Mouse (Mus musculus) telencephalon, adult 2 months (tissue): ENCODE measurements around the gene Gdf15.

Experiments
- DNase-seq: peaks from one replicate; pipeline ENCODE4 v3.0.0-alpha.2; 2011; ENCODE audit warnings: low read depth, low spot score

Gene Gdf15

DNA sequence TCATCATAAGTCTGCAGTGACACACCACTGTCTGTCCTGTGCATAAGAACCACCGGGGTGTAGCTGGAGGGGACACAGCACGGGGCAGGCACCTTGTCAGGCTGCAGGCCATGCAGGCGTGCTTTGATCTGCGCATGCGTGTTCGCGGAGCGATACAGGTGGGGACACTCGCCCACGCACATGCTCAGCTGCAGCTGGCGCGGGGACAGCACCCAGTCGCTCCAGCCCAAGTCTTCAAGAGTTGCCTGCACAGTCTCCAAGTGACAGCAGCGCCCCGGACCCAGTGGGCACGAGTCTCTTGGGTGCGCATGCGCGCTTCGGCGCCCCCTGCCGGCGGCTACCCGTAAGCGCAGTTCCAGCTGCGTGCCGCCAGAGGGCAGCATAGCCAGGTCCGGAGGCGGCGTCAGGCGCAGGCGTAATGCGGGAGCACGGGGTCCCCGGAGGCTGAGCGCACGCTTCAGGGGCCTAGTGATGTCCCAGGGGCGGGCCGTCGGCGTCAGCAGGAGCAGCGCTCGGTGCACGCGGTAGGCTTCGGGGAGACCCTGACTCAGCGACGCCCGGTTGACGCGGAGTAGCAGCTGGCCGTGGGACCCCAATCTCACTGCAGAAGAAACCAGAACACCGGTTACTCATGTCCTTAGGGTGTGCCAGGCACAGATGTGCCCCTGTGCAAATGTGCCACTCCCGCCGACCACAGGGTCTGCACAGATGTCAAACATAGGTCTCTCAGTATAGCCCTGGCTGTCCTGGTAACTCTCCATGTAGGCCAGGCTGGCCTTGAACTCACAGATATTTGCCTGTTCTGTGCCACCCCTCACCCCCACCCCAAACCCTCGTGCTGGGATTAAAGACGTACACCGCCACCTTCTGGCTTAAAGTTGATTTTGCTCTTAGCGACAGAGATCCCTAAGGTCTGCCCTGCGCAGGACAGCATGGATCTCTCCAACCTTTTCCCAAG lies 2.4 kb downstream of the Gdf15 start:
- DNase-seq = peak; percentile 73

DNA sequence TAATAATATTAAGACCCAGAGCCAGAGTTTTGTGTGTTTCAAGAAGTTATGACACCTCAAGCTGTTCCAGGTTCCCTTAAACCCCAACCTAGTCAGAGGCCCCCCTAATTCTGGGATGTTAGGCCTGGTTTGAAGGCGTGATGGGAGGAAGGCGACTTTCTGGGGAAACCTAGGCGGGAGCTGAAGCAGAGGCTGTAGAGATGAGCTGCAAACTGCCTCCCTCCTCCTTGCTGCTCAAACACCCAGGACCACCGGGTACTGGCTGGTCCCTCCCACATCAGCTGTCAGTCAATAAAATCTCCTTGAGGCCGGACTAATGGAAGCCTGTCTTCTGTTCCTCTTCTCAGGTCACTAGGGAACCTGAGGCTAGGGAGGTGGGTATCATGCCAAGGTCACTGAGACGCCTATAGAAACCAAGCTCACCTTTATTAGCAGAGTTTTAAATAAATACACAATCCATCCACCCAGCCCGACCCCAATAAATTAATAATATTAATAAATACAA lies 3.2 kb downstream of the Gdf15 start:
- DNase-seq = no peak

DNA sequence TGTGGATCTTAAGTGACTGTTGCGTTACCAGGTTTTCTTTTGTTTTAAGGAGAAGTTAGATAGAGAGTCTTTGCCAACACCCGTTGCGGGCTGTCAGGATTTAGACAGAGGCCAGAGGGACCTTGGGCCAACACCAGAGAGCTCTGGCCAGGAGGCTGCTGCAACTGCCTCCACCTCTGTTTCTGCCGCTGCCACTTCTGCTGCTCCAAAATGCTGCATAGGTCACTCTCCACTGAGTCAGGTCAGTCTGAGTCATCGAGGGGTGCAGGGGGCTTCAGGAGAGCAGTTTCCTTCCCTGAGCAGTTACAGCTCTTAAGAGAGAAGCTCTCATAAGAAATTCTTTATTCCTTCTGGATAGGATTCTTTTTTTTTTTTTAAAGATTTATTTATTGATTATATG lies 5.2 kb downstream of the Gdf15 start:
- no peak for DNase-seq

DNA sequence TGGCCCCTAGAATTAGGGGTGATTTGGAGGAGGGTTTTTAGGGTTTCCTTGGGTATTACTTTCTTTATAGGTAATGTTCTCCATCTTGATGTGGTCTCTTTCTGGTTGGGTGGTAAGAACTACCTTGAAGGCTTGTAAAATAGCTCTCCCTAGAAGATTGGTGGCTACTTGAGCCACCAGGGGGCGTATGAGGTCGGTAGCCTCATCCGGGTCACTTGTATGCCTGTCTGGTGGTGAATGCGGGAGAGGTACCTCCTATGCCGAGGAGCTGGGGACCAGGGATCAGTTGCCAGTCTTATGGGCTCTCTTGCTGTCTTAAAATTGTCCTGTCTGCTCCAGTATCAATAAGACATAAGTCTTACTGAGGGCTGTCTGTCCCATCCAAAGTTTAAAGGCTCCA lies 7.2 kb downstream of the Gdf15 start:
- no peak for DNase-seq

DNA sequence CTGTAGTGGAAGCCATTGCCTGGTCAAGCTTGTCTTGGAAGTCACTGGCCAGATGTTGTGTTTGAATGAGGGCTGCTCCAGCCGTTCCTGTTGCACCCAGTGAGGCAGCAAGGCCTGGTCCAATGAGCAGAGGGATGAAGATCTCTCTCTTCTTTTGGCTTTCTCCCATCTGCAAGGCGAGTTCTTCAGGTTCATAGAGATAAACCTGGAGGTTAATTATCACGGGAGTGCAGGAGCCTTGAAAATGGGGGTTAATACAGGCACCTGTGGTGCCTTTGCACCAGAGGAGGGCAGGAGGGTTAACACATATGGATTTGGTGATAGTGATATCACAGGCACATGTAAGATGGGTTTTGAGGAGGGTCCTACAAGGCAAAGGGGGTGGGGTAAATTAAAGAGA lies 10.0 kb downstream of the Gdf15 start:
- DNase-seq = no peak

DNA sequence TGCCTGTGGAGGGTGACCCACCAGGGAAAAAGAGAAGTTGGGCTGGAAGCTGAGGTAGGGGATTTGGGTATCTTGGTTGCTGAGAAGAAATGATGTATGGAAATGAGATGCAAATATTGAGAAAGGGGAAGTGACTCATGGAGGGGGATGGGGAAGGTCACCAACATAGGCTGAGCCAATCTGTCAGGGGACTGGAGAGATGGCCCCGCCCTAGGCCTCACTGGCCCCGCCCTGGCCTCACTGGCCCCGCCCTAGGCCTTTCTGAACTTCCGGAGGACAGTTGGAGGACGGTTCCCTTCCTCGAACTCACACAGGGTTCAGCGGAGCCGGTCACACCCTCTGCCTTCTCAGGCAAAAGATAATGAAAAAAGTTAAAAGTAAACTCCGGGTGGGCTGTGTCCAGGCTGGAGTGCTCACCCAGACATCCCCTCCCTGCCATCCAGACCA lies 13.3 kb downstream of the Gdf15 start:
- DNase-seq = no peak

DNA sequence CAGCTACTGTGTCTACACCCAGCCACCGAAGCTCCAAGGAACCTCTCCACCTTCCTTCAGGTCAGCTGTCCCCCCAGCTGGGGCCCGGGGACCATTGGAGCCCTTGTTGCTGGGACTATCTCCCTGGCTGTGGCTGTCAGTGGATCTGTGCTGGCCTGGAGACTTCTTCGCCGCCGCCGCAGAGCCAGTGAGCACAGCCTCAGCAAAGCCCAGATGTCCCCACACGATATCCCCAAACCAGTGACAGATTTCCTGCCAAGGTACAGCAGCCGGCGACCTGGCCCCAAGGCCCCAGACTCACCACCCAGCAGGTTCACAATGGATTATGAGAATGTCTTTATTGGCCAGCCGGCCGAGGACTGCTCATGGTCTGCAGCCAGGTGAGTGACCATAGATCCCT lies 14.3 kb downstream of the Gdf15 start:
- no peak for DNase-seq

DNA sequence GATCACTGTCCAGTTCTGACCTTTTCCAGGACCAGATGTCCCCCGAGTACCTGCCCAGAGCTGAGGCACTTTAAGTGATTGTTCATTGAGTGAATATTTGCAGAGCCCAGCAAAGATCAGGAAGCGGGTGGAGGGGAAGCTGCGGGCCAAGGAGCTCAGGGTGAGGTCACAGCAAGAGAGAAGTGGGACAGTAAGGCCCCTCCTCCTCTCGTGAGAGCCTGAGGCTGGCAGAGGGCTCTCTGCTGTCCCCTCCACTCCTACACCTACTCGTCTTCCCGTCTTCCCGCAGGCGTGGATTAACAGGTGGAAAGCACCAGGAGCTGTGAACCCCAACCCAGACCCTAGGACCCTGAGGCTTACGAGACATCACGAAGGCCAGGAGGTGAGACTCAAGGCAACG lies 15.6 kb downstream of the Gdf15 start:
- no peak for DNase-seq

DNA sequence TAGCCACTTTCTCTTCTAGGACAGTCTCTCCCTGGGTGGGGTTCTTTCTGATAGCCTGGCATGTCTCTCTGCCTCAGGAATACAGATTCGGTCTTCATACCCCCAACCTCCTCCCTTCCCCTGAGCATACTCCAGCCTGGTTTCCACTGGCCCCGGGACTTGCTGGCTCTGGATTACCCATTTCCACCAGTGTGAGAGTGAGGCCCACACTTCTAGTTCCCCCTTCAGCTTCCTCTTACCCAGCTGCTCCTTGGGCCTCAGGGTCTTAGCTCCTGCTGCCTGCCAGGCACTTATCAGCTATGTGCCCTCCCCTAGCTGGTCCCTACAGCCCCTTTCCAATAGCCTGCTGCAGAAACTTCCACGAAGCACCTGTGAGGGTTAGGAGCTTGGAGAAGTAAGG lies 16.4 kb downstream of the Gdf15 start, which contains the start of gene Lrrc25:
TSS of gene Lrrc25 (plus strand) at position 262 of the 400 bp plus-strand sequence.
- no peak for DNase-seq

DNA sequence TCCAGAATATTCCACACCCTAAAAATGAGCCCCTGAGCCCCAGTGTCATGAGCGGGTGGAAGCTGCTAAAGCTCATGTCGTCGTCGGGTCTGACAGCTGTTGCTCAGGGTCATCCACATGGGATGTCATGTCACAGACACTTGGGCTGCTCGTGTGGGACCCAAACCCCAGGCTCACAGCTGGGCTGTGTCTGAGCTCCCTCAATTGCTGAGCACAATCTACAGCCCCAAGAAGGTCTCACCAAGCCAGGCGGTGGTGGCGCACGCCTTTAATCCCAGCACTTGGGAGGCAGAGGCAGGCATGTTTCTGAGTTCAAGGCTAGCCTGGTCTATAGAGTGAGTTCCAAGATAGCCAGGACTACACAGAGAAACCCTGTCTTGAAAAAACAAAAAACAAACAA lies 17.0 kb downstream of the Gdf15 start:
- no peak for DNase-seq

DNA sequence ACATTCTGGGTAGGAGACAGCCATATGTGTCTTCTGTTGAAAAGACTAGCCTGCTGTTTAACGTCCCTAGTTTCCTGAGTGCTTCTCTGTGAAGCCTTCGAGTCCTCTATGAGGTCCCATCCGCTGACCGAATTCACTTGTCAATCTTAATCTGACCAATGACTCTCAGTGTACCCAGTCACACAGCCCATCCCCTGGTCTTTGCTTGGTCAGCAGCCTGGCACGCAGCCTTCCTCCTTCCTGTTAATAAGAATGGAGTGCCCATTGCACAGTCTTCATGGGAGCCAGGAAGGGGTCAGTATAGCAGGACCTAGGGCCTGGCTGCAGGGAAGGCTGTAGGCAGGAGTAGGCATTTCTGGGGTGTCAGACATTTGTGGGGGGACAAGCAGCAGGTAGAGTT lies 17.8 kb downstream of the Gdf15 start:
- DNase-seq = no peak

DNA sequence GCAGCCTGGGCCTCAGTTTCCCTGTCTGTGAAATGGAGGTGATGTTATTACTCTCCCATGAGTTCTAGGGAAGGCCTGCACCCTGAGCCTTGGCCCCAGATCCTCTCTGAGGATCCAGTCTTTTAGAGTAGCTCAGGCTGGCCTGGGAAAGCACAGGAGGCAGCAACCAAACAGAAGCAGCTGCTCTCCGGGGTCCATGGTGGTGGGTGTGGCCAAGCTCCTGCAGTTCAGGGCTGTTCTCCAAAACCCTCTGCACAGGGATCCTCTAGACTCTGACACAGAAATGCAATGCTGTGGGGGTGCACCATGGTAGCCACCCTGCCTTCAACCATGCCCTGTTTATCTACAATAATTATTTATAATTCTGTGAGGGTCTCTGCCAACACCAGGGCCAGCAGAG lies 18.5 kb downstream of the Gdf15 start:
- DNase-seq = no peak

DNA sequence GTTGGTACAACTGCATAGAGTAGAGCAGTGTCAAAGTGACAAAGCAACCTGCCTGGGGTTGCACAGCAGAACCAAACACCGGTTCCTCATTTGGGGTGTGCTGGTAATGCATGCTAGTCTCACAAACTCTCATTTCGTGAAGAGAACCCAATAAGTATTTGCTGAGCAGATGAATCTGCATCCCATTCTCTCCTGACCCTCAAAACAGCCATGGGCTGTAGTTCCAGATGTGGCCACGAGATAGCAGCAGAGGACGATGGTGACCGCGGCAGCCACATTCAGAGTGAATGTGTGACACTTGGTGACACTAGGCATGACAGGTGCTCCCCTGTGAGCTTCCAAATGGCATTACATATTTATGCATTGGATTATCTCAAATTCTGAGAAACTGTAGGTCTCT lies 20.4 kb downstream of the Gdf15 start:
- DNase-seq = no peak

DNA sequence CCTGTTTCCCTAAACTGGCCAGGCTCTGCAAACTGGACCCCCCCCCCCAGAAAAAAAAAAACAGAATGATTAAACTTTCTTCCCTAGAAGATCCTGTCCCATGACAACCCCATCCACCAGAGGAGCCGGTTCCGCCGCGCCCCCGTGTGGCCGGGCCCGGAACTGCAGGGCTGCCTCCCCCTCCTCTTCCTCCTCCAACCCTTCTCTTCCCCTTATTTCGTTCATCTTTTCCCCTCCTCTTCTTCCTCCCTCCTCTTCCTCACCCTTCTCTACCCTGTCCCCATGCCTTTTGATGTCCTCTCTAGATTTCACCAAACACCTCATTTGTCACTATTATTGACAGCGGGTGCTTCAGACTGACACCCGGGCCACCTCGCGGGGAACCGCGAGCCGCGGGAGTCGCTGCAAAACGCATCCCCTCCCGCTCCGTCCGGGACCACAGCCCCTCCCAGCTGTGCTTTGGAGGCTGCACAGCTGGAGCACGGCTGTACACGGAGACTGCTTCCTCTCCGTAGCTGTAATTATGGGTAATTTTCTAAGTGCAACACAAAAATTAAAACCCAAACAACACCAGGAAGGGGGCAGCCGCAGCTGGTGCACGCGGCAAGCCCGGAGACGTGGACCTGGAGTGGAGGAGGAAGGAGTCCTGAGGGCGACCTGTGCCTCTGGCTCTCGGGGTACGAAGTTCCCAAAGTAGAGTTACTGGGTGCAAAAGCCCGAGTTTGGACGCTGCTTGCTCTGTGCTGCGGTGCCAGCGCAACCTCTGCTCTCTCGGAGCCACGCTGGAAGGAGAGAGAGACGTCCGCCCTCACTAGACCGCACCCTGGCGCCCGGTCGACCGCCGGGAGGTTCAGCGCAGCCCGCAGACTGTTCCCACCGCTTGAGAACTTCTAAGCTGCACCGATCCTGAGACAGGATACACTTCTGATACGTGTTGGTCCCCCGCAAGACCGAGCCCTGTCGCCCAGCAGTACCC lies 21.2 kb downstream of the Gdf15 start:
- no peak for DNase-seq

DNA sequence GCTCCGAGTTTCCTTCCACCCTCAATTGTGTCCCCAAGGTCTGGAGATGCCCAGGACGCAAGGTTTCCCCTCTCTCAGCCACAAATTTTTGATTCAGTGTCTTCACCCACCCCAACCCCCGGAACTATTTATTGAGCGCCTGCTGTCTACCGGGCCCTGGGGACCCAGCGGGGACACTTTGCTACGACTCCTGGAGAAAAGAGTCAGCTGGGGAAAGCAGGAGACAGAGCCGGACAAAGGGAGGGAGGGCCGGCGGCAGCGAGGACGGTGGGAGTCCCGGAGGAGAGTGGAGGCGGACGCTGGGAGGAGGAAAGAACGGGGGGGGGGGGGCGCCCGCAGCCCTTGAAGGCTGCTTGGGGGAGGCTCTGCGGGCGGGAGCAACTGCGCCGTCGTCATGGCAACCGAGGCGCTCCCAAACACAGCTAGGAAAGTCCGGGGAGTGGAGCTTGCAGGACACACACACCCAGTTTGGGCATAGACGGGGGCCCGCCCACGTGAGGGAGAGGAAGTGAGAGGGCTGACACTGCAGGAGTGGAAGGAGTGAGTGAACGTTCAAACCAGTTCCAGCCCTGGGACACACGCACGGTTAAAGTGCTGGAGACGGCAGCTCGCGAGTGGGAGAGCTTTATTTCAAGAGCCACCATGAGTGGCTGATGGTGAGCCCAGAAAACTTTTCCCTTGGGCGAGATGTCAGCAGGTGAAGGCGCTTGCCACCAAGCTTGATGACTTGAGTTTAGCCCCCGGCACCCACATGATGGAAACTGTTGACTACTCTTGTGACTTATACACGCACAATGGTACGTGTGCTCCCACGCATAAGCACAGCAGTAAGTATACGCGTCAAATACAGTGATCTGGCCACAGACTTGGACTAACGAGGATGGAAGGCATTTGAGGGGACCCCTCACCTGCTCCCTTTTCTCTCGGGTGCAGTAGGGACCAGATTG lies 22.1 kb downstream of the Gdf15 start:
- peak; percentile 88 for DNase-seq

DNA sequence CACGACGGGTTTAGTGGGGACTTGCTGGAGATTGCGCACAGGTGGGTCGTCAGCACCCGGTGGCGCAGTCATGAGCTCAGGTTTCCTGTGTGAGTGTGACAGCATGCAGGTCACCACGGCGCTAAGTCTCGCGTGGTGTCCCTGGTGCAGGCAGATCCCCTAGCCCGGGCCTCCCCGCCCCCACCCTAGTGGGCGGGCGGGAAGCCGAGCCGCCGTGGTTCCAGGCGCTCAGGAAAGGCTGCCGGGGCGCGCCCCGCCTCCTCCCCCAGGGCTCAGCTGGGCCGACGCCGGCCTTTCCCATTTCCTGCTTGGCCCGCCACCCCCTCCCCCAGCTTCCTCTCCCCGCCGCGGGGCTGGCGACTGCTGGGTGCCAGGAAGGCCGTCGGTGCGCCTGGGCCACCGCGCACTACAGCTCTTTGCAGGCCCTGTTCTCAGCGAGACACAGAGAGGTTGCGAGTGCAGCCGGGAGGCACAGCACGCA lies 22.8 kb downstream of the Gdf15 start:
- no peak for DNase-seq

DNA sequence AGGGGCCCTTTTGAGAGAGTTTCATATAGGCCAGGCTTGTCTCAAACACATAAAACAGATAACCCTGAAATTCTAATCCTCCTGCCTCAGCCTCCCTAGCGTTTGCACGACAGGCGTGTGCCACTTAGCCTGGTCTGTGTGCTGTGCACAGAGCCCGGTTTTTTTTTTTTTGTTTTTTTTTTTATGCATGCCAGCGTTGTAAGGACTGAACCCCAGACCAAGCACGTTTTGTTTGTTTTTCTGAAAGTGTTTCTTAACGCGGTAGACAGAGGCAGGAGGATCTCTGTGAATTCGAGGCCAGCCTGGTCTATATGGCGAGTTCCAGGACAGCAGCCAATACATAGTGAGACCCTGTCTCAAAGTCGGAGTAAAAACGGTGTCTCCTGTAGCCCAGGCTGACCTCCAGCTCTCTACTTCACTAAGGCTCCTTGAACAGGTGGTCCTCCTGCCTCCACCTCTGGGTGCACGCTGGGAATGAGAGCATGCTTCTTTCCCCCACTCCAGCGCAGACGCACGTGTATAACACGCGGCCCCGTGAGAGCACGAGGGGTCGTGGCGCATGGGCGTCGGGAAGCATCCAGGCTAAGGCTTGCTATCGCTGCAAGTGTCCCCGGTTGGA lies 23.4 kb downstream of the Gdf15 start, which contains the start of gene Ssbp4:
TSS of gene Ssbp4 (minus strand) at position 124 of the 619 bp plus-strand sequence.
- no peak for DNase-seq

DNA sequence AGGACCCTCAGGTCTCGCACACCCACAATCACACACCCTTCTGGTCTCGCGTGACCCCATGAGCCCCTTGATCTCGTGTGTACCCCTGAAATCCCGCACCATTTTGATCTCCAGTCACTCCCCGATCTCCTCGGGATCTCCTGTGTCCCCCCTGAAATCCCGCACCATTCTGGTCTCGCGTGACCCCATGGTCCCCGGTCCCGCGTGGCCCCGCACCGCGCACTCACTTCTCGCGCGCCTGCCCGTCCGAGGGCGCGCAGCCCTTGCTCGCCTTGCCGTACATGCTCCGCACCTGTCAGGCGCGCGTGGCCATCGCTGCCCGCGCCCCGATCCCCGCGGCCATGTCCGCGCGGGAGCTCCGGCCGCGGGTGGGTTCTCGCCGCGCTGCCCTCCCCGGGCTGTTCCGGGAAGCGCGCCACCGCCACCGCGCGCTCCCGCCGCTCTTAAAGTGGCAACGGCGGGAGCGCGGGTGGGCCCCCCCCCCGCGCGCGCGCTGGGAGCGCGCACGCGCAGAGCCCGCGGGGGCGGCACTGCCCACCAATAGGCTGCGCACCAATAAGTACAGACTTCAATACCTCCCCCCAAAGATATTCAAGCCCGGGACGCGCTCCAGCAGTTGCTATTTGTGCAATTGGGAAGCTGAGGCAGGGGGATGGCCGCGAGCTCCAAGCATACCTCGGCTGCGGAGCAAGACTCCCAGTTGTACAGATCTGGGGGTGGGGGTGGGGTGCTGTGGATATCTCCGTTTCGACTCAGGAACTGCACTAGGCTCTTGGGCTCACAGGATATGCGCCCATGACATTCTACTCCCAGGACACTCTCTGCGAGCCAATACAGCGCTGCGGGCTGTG lies 24.1 kb downstream of the Gdf15 start:
- DNase-seq = no peak

DNA sequence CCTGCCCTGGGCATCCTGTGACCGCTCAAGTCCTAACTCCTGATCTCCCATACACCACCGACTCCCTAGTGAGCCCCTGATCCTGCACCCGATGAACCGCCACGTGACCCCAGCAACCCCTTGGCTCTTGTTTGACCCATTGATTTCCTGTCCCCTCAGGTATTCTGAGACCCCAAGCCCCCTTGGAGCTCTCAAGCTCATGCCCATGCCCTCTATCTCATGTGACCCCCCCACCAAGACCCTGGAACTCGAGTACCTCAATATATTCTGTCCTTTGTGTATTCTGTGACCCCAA lies 24.7 kb downstream of the Gdf15 start:
- no peak for DNase-seq
